Mouse (Mus musculus): ENCODE data around the gene Serpina1c.
"Not testable (repeated sequence)": the region's sequence is repeated elsewhere in the genome, so short reads cannot be mapped to it uniquely, and the experiment has no call there.

DNA sequence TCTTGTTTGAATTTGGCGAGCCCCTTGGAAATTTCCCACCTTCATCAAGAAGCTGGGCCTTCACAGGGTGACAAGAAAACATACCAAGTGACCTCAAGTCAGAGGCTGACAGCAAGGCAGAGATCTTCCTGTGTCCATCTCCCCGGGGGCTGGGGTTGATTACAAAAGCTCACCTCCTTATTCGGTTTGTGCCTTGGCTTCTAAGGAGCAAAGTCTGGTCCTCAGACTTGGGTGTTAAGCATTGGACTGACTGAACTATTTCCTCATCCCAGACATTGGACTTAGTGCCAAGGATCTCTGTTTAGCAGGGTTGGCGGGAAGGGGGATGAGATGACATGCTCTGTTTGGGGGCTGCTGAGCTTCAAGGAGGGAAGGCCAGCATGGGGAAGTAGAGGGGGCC, 44.1 kb downstream of the Serpina1c start:
- not testable (repeated sequence) for TF ChIP-seq CTCF (IDR thresholded peaks at IDR 0.05); POLR2A (IDR thresholded peaks at IDR 0.05; ENCODE audit: insufficient read depth, low read depth, low read length)

Measured in heart, adult 2 months (tissue).